Mouse (Mus musculus) small intestine, adult 2 months (tissue): ENCODE measurements at regions not wholly inside any gene's neighbourhood (a gene's known extent, or its start where the extent isn't known, plus 50 kb on each side); places are given as distances from the start of the nearest gene placed in this dataset.

Experiments used
- H3K27ac ChIP-seq: fragments of 200-500 bp; 2 replicates; pipeline ENCODE4 v1.5.1; 2012; ENCODE audit warnings: low read depth, low read length, control low read depth, inconsistent platforms; ENCODE audit not compliant: insufficient read depth
- H3K27me3 ChIP-seq: fragments of 200-500 bp; 2 replicates; pipeline ENCODE4 v1.6.1; 2012; ENCODE audit warnings: mild to moderate bottlenecking, moderate library complexity, low read length, inconsistent platforms; ENCODE audit not compliant: control insufficient read depth, insufficient read depth
- H3K36me3 ChIP-seq: fragments of 200-500 bp; 2 replicates; pipeline ENCODE4 v1.6.1; 2012; ENCODE audit warnings: mild to moderate bottlenecking, low read length, control low read depth, inconsistent platforms; ENCODE audit not compliant: control insufficient read depth, insufficient read depth
- H3K4me1 ChIP-seq: fragments of 200-500 bp; 2 replicates; pipeline ENCODE4 v1.6.1; 2012; ENCODE audit warnings: low read length, inconsistent platforms, mixed read lengths; ENCODE audit not compliant: control insufficient read depth, insufficient read depth, insufficient read length
- H3K4me3 ChIP-seq: fragments of 200-500 bp; 2 replicates; pipeline ENCODE4 v1.5.1; 2012; ENCODE audit warnings: low read depth, mild to moderate bottlenecking, control low read depth, inconsistent platforms, low read length, moderate library complexity
- CTCF ChIP-seq: fragments of 200-500 bp; IDR thresholded peaks from 2 replicates; pipeline ENCODE4 v1.5.1; 2012; ENCODE audit warnings: low read depth, mild to moderate bottlenecking, control low read depth, inconsistent platforms, low read length, moderate library complexity, mixed read lengths; ENCODE audit not compliant: insufficient replicate concordance, insufficient read length; ENCODE audit errors: extremely low read depth
- POLR2A ChIP-seq: fragments of 200-500 bp; IDR thresholded peaks from 2 replicates; pipeline ENCODE4 v1.6.1; 2012; ENCODE audit warnings: low read depth, mild to moderate bottlenecking, control low read depth, inconsistent platforms, low read length, moderate library complexity
- WGBS: fragments of 180-500 bp; shearing (Covaris S2); methylation state at CpG from one replicate; pipeline ENCODE4 v1.1.7; 2018; 5-methylcytosine and 5-hydroxymethylcytosine counted together

DNA sequence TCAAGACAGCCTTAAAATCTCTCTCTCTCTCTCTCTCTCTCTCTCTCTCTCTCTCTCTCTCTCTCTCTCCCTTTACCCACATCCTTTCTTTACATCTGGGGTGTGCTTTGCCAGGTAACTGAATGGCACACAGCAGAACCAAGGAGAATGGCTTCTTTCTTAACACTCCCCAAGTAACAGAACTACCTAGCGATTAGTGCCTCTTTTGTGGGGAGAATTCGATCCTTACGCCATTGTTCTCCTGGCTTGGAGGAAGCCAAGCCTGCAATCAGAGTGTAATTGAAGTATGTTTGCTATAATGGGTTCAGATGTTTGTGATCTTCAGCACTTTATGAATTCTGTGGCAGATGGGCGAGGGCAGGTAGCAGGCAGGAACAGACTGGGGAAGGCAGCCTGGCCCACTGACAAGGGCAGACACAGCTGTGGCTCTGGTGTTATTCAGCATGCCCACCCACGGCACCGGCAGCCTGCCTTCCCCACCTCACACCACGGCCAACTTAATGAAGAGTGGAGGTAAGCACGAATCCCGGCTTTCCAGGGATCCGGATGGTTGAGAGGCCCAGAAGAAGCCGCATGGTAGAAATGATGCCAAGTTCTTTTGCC, 83.0 kb upstream of the Rcn1 start:
- WGBS, result 81% methylated on average over 11 of the region's 11 CpGs
- Histone ChIP-seq H3K36me3 (no peaks in the 10 kb centered on the region), H3K4me1 (peaks cover 2% of the 10 kb centered on the region; the same call in 1 of the 2 replicates), H3K27me3 (no peaks in the 10 kb centered on the region), H3K4me3 (no peak overlapping the region), H3K27ac (no peak overlapping the region)
- TF ChIP-seq POLR2A, result no peak
- no peak for TF ChIP-seq CTCF

DNA sequence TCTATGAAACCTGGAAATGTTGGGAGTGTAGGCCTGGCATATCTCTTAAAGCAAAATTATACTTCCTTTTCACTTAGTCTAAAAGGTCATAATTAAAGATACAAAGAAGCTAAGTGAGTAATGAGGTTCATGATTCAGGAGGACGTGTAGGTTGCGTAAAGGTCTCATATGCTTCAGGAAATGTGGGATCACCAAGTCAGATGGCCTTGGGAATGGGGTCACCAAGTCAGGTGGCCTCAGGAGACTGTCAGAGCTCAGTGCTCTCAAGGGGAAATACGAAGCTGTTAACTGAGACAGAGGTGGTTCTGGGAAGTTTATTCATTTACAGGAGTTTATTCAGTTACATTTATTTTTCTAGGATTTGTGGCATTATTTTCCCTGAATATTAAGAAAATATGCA, 85.4 kb upstream of the Rcn1 start:
- Histone ChIP-seq H3K27me3 (no peaks in the 10 kb centered on the region), H3K4me1 (no peaks in the 10 kb centered on the region; the same call in 1 of the 2 replicates), H3K4me3 (no peak overlapping the region), H3K36me3 (no peaks in the 10 kb centered on the region), H3K27ac (no peak overlapping the region)
- TF ChIP-seq POLR2A (no peak), CTCF (no peak)
- WGBS, result 56% methylated on average over 3 of the region's 3 CpGs

DNA sequence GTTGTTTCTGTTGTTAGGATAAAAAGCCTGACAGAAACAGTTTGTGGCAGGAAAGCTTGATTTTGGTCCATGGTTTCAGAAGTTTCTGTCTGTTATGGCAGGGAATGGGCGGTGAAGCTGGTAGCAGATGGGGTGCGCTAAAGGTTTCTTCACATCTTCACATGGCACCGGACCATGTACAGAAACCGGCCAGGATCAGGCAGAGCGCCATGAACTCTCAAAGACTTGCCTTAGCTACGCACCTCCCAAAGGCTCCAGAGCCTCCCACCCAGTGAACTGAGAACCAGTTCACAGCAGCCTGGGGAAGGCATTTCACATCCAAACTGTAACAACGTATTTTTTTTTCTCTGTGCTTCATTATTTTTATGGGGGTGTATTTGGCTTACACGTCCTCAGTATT, 86.2 kb upstream of the Rcn1 start:
- 84% methylated on average over 8 of the region's 8 CpGs for WGBS
- no peak overlapping the region for H3K27ac ChIP-seq
- no peaks in the 10 kb centered on the region for H3K4me1 ChIP-seq
- no peaks in the 10 kb centered on the region for H3K27me3 ChIP-seq
- no peak overlapping the region for H3K4me3 ChIP-seq
- TF ChIP-seq CTCF, result no peak
- TF ChIP-seq POLR2A, result no peak
- H3K36me3 ChIP-seq, result no peaks in the 10 kb centered on the region

DNA sequence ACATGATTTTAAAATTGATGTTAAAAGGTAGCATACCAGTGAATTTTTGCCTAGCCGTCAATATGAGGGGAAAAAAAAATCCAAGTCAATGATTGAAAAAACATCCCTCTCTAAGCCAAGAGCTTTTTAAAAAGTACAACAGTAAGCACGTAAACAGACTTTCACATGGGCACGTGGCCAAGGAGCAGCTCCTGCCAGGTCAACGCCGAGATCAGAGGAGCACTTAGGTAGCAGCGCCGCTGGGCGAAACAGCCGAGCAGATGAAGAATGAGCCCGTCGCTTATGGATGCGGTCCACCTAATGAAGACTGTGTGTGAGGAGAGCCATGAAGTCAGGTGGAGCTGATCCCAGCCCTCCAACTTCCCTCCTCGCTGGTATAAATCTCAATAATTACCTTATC, 96.7 kb upstream of the Rcn1 start:
- no peak for TF ChIP-seq POLR2A
- TF ChIP-seq CTCF, result no peak
- H3K4me1 ChIP-seq, result no peaks in the 10 kb centered on the region
- H3K27ac ChIP-seq, result no peak overlapping the region
- no peak overlapping the region for H3K4me3 ChIP-seq
- 72% methylated on average over 13 of the region's 13 CpGs for WGBS
- H3K27me3 ChIP-seq, result no peaks in the 10 kb centered on the region
- no peaks in the 10 kb centered on the region for H3K36me3 ChIP-seq

DNA sequence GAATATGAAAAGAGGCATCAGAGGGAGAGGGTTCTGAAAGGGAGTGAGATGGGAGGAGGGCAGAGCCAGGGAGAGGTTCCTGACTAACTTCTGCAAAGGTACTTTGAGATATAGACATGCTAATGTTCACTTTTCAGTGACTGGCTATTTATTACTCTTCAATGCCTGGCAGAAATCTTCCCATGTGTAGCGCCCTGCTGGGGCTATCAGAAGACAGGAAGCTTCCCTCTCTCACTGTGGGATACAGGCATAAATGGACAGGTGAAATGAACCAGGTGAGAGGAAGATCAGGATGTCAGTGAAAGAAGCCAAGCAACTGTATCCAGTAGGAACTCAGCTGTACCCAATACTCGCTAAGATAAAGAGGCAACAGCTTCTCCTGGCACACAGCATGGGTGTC, 105.1 kb upstream of the Rcn1 start:
- TF ChIP-seq CTCF (no peak), POLR2A (no peak)

DNA sequence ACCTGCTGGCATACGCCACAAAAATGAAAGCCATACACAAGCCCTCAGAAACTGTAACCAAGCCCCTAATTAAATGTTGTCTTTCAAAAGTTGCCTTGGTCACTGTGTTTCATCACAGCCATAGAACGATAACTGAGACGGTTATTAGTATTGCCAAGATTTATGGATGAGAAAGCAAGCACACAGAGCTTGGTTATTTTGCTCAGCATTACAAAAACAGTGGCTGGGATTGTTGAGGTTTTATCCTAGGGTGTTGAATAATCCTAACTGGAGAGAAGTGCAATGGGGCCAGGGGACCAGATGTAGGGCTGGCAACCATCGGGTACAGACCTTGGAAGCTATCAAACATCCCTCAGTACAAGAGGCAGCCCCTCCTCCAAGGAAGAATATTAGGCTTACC, 106.4 kb upstream of the Rcn1 start:
- no peaks in the 10 kb centered on the region for H3K27me3 ChIP-seq
- no peak overlapping the region for H3K27ac ChIP-seq
- no peak for TF ChIP-seq POLR2A
- no peak for TF ChIP-seq CTCF
- WGBS, result 84% methylated on average over 4 of the region's 4 CpGs
- H3K36me3 ChIP-seq, result no peaks in the 10 kb centered on the region
- no peaks in the 10 kb centered on the region for H3K4me1 ChIP-seq
- no peak overlapping the region for H3K4me3 ChIP-seq

More for the DNA sequence above, 105.1 kb upstream of the Rcn1 start:
- Histone ChIP-seq H3K27me3 (no peaks in the 10 kb centered on the region), H3K4me1 (no peaks in the 10 kb centered on the region), H3K4me3 (no peak overlapping the region), H3K27ac (no peak overlapping the region), H3K36me3 (no peaks in the 10 kb centered on the region)
- 51% methylated on average over 2 of the region's 2 CpGs for WGBS

DNA sequence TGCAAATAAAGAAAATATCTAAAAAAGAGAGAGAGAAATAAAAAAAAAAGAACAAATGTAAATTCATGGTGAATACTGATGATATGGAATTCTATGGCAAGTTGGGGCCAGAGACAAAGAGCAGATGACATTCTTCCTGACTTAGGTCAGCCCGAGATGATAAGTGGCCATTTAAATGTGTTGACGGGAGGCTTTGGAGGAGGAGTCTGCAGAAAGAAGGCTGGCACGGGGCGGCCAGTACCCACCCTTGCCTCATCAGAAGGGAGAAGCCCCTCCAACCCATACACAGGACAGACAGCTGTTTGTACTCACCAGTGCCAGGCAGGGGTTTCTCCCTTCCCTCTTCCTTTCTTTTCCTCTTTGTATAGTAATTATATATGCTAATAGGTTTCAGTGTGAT, 108.0 kb upstream of the Rcn1 start:
- Histone ChIP-seq H3K27ac (no peak overlapping the region), H3K4me1 (no peaks in the 10 kb centered on the region), H3K4me3 (no peak overlapping the region), H3K27me3 (no peaks in the 10 kb centered on the region), H3K36me3 (no peaks in the 10 kb centered on the region)
- WGBS, result 28% methylated on average over 4 of the region's 4 CpGs
- TF ChIP-seq CTCF, result no peak
- no peak for TF ChIP-seq POLR2A

DNA sequence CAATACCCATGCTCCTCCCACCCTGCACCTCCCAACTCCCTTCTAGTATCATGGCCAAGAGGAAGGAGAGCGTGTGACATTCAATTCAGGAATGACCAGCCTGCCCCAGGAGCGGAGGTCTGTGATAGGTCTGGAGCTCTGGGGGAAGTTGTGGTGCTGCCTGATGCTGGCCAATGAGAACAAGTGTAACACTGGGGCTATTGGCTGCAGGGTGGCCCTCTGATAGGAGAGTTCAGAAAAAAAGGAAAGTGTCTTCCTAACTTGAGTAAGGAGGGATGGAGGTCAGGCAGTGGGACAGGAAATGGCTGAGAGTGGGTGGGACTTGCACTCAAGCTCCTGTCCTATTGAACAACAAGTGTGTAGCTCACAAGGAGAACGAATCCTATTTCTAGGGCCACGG, 111.7 kb upstream of the Rcn1 start:
- no peaks in the 10 kb centered on the region for H3K36me3 ChIP-seq
- TF ChIP-seq CTCF (no peak), POLR2A (no peak)
- WGBS, result 72% methylated on average over 4 of the region's 4 CpGs
- H3K4me1 ChIP-seq, result no peaks in the 10 kb centered on the region
- no peak overlapping the region for H3K27ac ChIP-seq
- H3K27me3 ChIP-seq, result no peaks in the 10 kb centered on the region
- no peak overlapping the region for H3K4me3 ChIP-seq
